Mouse (Mus musculus) cerebellum, postnatal 14 days (tissue): Measurements from ENCODE around the gene Fam117b.

Experiments used
- DNase-seq, 2 experiments: peaks; one replicate each; pipeline ENCODE4 v3.0.0; 2021; ENCODE audit warnings: mixed read lengths in 2 of 2

Fam117b gene

DNA sequence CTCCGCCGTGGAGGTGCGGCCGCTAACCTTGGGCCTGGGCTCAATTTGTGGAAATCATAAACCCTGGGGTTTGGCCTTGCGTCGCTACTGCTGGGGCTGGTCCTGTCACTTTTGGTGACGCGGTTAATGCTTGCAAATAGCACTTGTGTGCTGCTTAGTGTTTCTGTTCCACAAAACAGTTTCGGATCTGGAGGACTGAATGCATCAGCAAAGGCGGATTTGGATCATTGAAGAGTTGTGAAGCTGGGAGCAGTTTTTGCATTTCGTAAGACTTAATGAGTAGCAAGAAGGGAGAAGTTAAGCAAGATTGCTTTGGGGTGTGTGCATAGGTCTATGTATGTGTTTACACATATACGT lies 1.0 kb downstream of the Fam117b start:
- no peak for DNase-seq

GRCm38 (mm10) chr1:59914799-59915198 lies 2.0 kb downstream of the Fam117b start:
- no peak for DNase-seq

DNA sequence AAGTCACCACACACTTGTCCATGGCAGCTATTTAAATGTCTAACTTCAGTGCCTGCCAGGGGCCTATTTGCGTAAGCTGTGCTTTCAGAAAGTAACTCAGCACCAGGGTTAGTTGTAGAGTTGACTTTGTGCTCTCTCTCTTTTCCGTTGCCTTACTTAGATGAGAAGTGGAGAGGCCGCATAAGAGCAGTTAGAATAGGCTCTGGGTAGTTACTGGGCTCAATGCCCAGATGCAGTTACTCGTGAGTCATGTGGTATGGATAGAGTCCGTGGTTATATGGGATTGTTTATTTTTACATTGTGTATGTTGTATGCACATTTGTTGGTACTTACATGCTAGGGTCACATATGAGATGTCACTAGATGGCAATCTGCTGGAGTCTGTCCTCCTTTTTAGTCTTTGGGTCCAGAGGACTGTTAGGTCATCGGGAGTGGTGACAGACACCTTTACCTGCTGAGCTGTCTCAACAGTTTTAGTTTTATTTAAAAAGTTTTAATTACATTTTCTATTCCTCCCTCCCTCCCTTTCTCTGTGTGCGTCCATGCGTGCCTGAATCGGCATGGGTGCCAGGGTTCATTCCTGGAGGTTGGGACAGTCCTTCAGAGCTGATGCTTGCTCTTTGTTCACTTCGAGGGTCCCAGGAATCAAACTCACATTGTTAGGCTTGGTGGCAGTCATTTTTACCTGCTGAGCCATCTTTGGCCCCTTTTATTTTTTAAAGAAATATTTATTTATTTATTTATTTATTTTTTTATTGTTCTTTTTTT lies 3.2 kb downstream of the Fam117b start:
- DNase-seq: peak in 1 of 2 experiments; percentile 8

DNA sequence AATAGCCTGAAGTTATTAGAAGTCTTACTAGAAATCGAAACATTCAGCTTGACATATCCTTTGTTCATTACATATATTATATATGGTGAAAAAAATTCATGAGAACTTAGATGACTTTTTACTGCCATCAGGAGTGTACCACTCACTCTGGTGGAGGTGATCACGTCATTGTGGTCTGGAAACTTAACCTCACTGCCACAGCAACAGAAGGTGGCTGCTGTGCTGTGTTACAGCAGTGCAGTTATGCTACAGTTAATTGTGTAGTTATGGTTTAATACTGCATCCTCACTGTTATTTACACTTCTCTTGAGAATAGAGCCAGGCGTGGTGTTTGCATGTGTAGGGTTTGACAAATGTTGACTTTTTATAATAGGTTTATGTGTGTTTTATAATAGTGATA lies 4.6 kb downstream of the Fam117b start:
- DNase-seq: no peak

GRCm38 (mm10) chr1:59918075-59918474 lies 5.3 kb downstream of the Fam117b start:
- DNase-seq: no peak

GRCm38 (mm10) chr1:59923201-59923600 lies 10.4 kb downstream of the Fam117b start:
- no peak for DNase-seq

DNA sequence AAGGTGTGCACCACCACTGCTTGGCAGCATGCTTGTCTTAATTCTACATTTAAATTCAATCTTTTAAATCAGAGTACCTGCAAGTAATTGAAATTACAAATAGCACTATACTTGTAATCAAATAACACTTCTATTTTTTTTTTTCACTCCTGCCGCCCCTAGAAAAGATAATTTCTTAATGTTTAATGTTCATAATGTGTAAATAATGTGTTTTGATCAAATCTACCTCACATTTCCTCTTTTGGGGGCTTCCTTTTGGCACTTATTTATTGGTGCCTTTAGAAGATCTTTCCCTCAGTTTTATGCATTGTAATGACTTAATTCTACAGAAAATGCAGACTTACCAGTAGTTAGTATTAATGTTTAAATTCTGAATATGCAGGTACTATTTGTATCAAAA lies 10.9 kb downstream of the Fam117b start:
- no peak for DNase-seq

GRCm38 (mm10) chr1:59924411-59924810 lies 11.6 kb downstream of the Fam117b start:
- no peak for DNase-seq

DNA sequence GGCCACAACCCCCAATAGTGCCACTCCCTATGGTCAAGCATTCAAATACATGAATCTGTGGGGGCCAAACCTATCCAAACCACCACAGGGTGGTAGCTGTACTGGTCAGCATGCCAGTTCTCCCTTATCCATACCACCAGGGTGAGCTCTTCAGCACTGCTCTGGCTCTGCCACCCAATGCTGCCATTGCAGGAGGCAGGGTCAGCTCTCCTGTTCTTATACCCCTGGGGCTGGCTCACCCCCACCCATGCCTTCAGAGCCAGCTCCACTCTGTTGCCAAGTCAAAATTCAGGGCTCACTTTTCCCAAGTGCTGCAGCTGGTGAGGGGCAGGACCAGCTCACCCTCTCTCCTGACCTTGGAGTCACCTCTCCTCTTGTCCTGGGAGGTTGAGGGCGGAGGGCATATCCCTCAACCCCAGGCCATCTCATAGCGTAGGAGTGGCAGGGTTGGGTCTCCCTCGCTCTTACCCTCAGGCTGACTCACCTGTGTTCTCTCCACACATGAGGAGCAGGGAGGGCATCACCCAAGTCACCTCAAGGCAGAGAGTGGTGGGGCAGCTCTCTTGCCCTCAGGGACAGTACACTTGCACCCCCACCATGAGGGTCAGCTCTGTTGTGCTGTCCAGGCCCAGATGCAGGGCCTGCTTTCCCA lies 13.3 kb downstream of the Fam117b start:
- no peak for DNase-seq

DNA sequence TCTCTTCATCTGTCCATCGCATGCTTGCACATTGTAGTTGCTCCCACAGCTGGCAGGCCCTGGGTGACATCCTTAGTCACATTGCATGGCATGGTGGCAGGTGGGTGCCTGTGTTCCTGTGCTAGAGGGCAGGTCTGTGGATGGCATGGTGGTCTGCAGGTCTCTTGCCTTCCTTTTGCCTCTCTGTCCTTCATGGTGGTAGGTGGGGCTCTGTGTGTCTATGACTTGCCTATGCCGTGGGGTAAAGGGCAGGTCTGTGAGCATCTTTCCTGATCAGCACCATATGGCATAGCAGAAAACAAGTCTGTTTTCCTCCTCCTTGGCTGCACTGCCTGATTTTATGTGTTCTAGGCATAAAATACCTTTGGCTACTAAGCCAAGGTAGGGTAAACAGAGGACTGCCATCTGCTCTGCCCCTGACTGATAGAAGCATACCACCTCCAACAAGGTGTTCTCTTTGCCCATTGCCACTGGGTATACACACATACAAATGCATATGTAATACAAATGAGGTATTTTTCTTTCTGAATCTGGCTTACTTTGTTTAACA lies 14.4 kb downstream of the Fam117b start:
- DNase-seq: peak in 1 of 2 experiments; percentile 47

DNA sequence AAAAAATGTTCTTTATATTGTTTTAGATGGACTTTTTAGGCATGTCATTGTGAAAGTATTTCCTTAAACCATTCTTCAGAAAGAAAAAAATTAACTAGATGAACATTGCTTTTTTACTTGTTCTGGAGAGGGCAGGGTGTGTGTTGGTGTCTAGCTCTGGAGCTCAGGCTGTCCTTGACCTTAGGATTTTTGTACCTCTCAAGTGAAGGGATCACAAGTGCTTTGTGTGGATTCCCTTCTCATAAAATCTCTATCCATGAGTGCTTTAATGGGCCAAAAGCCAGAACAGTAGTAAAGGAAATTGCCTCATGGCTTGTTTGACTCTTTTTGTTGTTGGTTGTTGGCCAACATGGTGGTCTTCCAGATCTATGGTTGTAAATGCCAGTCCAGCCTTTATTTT lies 18.1 kb downstream of the Fam117b start:
- DNase-seq: no peak

DNA sequence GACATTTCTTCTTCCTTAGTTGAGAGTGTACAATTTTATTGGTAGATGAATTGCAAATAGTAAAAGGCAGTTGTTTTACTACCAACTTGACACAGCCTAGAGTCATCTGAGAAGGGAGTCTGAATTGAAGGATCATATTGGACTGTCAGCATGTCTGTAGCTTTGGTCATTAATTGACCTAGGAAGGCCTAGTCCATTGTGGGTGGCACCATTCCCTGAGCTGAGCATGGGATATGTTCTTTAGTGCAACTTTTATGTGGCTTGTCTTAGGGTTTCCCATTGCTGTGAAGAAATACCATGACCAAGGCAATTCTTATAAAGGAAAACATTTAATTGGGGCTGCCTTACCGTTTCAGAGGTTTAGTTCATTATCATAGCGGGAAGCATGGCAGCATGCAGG lies 20.2 kb downstream of the Fam117b start:
- no peak for DNase-seq

- DNase-seq: no peak
Measured at GRCm38 (mm10) chr1:59941063-59941462, 28.3 kb downstream of the Fam117b start.

GRCm38 (mm10) chr1:59942057-59942790 lies 29.4 kb downstream of the Fam117b start:
- no peak for DNase-seq

DNA sequence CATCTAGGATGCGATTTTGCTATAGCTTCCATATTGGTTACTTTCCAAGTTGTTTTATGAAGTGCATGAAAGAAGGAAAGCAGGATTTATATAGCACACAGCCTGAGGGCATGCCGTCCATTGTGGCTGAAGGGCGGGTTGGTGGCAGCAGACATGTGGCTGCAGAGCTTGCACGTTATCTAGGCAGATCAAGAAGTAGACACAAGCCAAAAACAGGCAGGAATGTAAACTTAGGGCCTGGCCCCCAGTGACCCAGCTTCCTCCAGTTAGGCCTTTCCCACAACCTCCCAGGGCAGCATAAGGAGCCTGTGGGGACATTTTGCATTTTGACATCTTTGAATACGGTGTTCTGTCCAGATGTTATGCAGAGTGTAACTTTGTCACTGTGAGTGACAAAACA lies 31.0 kb downstream of the Fam117b start:
- no peak for DNase-seq

- DNase-seq: no peak
Measured at GRCm38 (mm10) chr1:59945969-59946368, 33.2 kb downstream of the Fam117b start.

DNA sequence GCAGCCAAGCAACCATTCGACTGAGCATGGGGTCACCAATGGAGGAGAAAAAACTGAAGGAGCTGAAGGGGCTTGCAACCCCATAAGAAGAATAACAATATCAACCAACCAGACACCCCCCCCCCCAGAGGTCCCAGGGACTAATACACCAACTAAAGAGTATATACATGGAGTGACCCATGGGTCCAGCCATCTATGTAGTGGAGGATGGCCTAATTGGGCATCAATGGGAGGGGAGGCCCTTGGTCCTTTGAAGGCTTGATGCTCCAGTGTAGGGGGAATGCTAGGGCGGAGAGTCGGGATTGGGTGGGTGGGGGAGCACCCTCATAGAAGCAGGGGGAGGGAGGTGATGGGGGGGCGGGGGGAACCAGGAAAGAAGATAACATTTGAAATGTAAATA lies 34.7 kb downstream of the Fam117b start:
- DNase-seq: no peak

- DNase-seq: peak; percentile 20 to 32
Measured at GRCm38 (mm10) chr1:59957206-59957605, 44.4 kb downstream of the Fam117b start.

GRCm38 (mm10) chr1:59959941-59960340 lies 47.1 kb downstream of the Fam117b start:
- DNase-seq: no peak

DNA sequence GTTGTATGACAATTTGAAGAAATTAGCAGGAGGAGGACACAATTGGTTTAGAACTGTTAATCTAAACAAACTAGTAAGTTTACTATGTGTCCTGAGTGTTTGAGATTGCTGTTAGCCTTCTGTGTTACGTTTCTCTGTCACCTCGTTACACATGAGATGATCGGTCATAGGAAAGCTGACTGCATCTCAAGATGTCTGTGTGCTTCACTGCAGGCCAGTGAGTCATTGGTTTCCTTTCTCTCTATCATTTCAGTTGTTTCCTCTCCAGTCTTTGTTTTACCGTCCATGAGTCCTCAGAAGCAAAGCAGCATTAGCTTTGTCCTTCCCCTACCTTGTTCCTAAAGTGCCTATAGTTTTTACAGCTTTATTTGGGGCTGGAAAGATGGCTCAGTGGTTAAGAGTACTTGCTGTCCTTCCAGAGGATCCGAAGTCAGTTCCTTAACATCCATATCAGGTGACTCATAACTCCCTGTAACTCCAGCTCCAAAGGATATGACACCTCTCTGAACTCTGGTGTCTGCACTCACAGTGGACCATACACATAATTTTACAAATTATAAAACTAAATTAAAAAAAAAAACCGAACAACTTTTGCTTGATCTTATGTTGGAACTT lies 53.5 kb downstream of the Fam117b start:
- no peak for DNase-seq

DNA sequence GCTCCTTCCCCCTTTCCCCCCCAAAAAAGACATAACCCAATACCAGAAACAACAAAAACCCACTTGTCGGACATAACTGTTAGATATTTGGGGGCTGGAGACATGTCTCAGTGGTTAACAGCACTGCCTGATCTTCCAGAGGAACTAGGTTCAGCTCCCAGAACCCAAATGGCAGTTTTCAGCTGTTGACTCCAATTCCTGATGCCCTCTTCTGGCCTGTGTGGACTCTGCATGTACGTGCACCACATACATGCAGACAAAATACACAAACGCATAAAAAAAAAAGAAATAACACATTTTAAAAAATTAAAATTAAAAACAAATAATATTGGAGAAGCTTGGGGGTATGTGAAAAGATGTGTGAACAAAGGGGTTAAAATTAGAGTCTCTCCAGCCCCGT lies 54.5 kb downstream of the Fam117b start:
- peak; percentile 58 to 64 for DNase-seq

- no peak for DNase-seq
Measured at GRCm38 (mm10) chr1:59986626-59987025, 73.8 kb downstream of the Fam117b start.

DNA sequence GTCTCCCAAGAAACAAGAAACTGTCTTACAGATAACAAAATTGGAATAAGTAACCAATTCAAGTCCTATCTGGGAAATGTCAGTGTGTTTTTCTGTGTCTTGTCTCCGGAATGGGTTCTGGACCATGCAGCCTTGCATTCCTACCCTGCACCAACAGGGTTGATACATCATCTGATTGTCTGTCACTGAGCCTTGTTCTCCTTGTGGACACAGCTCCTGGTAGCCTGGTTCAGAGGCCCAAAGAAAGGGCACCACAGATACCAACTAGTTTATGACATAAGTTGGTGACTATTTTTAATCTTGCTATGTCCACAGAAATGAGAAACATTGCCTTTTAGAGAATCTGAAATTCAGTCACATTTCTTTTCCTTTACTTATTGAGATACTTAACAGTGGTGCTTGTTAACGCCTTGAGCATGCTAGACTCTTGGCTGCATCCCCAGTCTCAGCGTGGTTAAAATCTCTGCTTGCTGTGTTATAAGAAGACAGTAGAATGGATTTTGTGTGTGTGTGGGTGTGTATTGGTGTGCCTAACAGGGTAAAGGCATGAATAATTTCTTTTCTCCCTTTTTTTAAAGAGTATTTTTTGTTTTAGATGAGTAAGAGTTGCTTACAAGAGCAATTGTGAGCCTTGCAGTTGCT lies 74.7 kb downstream of the Fam117b start:
- peak; percentile 21 to 23 for DNase-seq
